In genomic region chr4:83090691-83091448, GRCm38 (mm10) we compare ENCODE assay signal across 12 mouse cellular contexts. TPM values are rescaled to one million over a fixed set of nuclear protein-coding genes. Genes with fewer than 3 reads are reported as not detected.
DNase-seq lines count a peak whose midpoint lies in the region; ATAC-seq and TF ChIP-seq lines count a peak whose summit lies in the region.
"Had no signal": no experiment of that assay in that cellular context is flagged by ENCODE, and none has a peak within 500 bp of the region (broad histone marks: within the 10 kb centered on the region; RNA-seq: fewer than 3 reads in every experiment).

No protein-coding gene starts in this region.

- 38% methylated on average over 6 of the region's 6 CpGs for WGBS in heart, embryonic 12.5 days

- H3K9ac ChIP-seq in ES-E14 (ENCODE audit: insufficient read depth, low read depth, low read length, poor library complexity, severe bottlenecking): no peak overlapping the region
- H3K9ac ChIP-seq in heart, embryonic 12.5 days: no peak overlapping the region
- H3K9ac ChIP-seq: liver, embryonic 13.5 days; neural tube, embryonic 13.5 days had no signal

- in situ Hi-C loops in ES-E14 (cut with MboI; ENCODE audit: low sequenced_read_pairs in 2 of 2, unreplicated experiment in 2 of 2): no loop called here

- H3K9me3 ChIP-seq in ES-E14 (ENCODE audit: control insufficient read depth, insufficient read depth, low read depth, low read length): no peaks in the 10 kb centered on the region
- H3K9me3 ChIP-seq in heart, embryonic 12.5 days (replicated peaks): no peaks in the 10 kb centered on the region
- H3K9me3 ChIP-seq: liver, embryonic 13.5 days; neural tube, embryonic 13.5 days had no signal

- H3K27me3 ChIP-seq in heart, embryonic 12.5 days (replicated peaks): no peaks in the 10 kb centered on the region
- H3K27me3 ChIP-seq: liver, embryonic 13.5 days; neural tube, embryonic 13.5 days had no signal

- no peak for ATAC-seq in heart, embryonic 12.5 days (ENCODE audit: insufficient number of reproducible peaks, low FRiP score)
- ATAC-seq: forebrain, embryonic 14.5 days had no signal

- DNase-seq in kidney, postnatal 4 days: peak; percentile 30 to 32
- no peak for DNase-seq in kidney, postnatal 36 days
- DNase-seq in ES-E14 (ENCODE audit: low read depth, low spot score) (no peak), adipocyte (ENCODE audit: low spot score) (peak; percentile 10)
- no peak for DNase-seq in thymus, postnatal 36 days
- DNase-seq in urinary bladder, postnatal 4 days (ENCODE audit: low spot score in 2 of 2): no peak
- DNase-seq: kidney, postnatal 25 days; liver, embryonic 13.5 days had no signal

- 0 out of 2 replicates have a peak overlapping the region, but pooled peaks have one; percentile 18 for H3K27ac ChIP-seq in ES-E14 (ENCODE audit: insufficient read depth, low read depth, low read length, poor library complexity, severe bottlenecking)
- 0 out of 2 replicates have a peak overlapping the region, but pooled peaks have one; percentile 8 for H3K27ac ChIP-seq in heart, embryonic 12.5 days (ENCODE audit: poor library complexity, severe bottlenecking)
- H3K27ac ChIP-seq: liver, embryonic 13.5 days; neural tube, embryonic 13.5 days had no signal

- no peaks in the 10 kb centered on the region for H3K36me3 ChIP-seq in ES-E14 (ENCODE audit: control insufficient read depth, insufficient read depth, low read length, poor library complexity, severe bottlenecking)
- no peaks in the 10 kb centered on the region for H3K36me3 ChIP-seq in heart, embryonic 12.5 days
- H3K36me3 ChIP-seq: liver, embryonic 13.5 days; neural tube, embryonic 13.5 days had no signal

- H3K4me3 ChIP-seq in ES-E14 (ENCODE audit: insufficient read depth in 1 of 2, low read depth in 1 of 2, low read length in 2 of 2, poor library complexity in 1 of 2, severe bottlenecking in 1 of 2): no peak overlapping the region
- H3K4me3 ChIP-seq in heart, embryonic 12.5 days: no peak overlapping the region
- H3K4me3 ChIP-seq: liver, embryonic 13.5 days; neural tube, embryonic 13.5 days had no signal

- H3K4me1 ChIP-seq in ES-E14 (ENCODE audit: control insufficient read depth in 2 of 2, insufficient read depth in 2 of 2, low read length in 2 of 2, poor library complexity in 1 of 2): no peaks in the 10 kb centered on the region
- H3K4me1 ChIP-seq in heart, embryonic 12.5 days (replicated peaks): 0 out of 2 replicates have a peak, but pooled peaks cover 2% of the 10 kb centered on the region
- H3K4me1 ChIP-seq: liver, embryonic 13.5 days; neural tube, embryonic 13.5 days had no signal

- no peak overlapping the region for H3K4me2 ChIP-seq in heart, embryonic 12.5 days
- H3K4me2 ChIP-seq: liver, embryonic 13.5 days; neural tube, embryonic 13.5 days had no signal

TF ChIP-seq in ES-E14, 5 proteins besides CTCF, POLR2A, EP300 and RAD21:
- TF ChIP-seq ZC3H11A (IDR thresholded peaks at IDR 0.05; ENCODE audit: borderline replicate concordance, low read depth, low read length) (no peak), HCFC1 (IDR thresholded peaks at IDR 0.05; ENCODE audit: borderline replicate concordance, insufficient read depth, low read length) (no peak), ZNF384 (IDR thresholded peaks at IDR 0.05; ENCODE audit: low read depth, low read length) (no peak), CHD2 (IDR thresholded peaks at IDR 0.05; ENCODE audit: low read depth, low read length) (no peak), MAFK (IDR thresholded peaks at IDR 0.05; ENCODE audit: insufficient read depth, low read depth, low read length) (no peak)

RNA-seq across cellular contexts. Expression of gene Frem1, which starts 38.7 kb away (rescaled TPM):
- 0.48 and 0.58 TPM in 2 replicates for total RNA-seq in ES-E14 (2012; rRNA removed)
- 8.3 and 10.2 TPM in 2 replicates for polyA plus RNA-seq in heart, embryonic 12.5 days (2016; fragmentation: Nextera tagmentation; extraction: Ambion mirVana)
- total RNA-seq: MEL had no signal

Comparison
In these comparisons a context has a peak if more than half of its experiments do, and no peak if none do; other contexts are left out.
1. DNase-seq: peak in kidney, postnatal 4 days (2 of 2) and adipocyte (single experiment); none in kidney, postnatal 36 days (0 of 2), ES-E14 (single experiment), thymus, postnatal 36 days (0 of 2) and urinary bladder, postnatal 4 days (0 of 2).